Mouse (Mus musculus) frontal cortex, adult (tissue): ENCODE measurements around the gene Gabarapl2.

Source experiments
- ATAC-seq: cut with Nextera tagmentation; 2 replicates; pipeline ENCODE4 v1.9.2; 2017; ENCODE audit warnings: mild to moderate bottlenecking, moderate library complexity, mixed read lengths; ENCODE audit not compliant: low TSS enrichment

The Gabarapl2 gene

GRCm38 (mm10) chr8:111967246-111967870 is 26.9 kb downstream of the Gabarapl2 start:
- ATAC-seq: no peak

DNA sequence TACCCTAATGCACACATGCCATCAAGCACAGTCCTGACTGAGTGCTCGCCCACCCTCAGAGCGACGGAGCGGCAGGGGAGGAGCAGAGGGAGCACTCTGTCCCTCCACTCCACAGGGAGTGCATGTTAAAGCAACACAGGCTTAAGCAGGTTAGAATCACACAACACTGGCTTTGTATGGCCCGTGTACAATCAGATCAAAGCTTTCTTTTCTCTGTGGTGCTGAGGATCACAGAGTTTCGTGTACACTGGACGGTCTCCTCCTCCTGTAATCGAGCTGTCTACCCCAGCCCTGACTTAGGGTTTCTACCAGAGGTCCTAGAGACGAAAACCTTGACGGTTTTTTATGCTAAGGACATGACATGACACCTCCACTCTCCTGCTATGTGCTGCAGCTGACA is 28.0 kb downstream of the Gabarapl2 start:
- no peak for ATAC-seq

- ATAC-seq: no peak
Measured at GRCm38 (mm10) chr8:111968991-111969390, 28.5 kb downstream of the Gabarapl2 start.

DNA sequence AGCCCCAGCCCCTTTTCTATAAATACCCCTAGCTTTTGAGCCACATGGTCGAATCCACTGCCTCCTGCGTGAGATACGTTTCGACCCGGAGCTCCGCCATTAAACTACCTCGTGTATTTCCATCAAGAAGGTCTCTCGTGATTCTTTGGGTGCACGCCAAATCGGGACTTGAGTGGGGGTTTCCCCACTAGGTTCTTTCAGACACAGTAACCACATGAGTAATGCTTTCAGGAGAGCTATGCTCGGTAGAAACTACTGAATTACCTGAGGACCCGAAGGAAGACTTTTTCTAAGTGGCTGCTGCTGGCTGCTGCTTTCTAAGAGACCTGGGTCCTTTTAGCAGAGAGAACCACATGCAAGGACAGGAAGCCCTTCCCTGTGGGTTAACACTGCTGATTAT is 33.6 kb downstream of the Gabarapl2 start:
- ATAC-seq: no peak

DNA sequence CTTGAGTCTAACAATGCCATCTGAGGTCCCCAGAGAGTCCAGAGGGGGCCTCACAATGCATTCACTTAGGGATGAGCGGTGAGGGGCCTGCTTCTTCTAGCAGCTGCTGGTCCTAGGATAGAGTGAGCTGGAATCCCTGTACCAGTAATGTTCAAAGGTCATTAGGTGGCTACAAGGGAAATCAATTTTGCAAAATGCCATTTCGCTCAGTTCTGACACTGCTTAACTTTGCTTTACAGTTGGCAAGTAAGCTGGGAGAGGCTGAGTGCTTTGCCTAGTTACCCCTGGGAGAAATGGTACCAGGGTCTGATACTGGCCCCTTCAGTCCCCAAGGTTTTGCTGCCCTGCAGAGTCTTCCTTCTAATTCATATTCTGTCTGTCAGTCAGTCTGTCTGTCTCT is 35.2 kb downstream of the Gabarapl2 start:
- ATAC-seq: no peak

DNA sequence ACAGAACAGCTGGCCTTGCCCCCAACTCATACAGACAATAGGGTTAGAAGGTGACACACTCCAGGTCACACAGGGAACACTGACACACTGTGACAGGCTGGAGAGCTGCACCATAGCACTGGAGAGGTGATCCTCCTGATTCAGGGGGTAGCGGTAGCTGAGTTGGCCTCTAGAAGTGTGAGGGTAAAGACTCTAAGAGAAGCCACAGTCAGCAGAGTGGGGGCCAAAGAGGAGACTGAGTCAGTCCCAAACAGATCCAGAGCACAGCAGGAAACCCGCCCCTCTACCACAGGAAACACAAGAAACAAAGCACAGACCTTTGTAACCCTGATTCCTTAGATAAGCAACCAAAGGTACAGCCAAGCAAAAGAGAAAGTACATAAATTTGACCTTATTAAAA is 35.8 kb downstream of the Gabarapl2 start:
- no peak for ATAC-seq

DNA sequence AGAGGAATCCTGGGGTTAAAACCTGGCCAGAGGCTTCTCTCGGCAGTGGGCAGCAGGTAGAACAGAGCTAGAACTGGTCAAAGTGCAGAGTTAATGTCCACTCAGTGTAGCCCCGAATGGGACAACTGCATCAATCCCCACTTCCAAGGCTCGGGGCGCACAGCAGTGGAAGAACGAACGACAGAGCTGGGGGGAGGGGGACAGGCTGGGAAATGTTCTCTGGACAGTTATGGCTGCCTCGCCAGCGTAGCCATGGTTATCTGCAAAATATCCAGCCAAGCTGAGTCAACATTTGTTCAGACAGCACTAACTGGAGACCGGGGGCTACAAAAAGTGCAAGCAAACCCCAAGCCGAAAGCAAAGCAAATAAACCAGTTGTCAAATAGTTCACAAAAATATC is 37.6 kb downstream of the Gabarapl2 start:
- ATAC-seq: no peak

GRCm38 (mm10) chr8:111982116-111982515 is 41.6 kb downstream of the Gabarapl2 start:
- no peak for ATAC-seq

GRCm38 (mm10) chr8:111984511-111984910 is 44.0 kb downstream of the Gabarapl2 start:
- peak; percentile 50 for ATAC-seq

- ATAC-seq: peak; percentile 45
Measured at GRCm38 (mm10) chr8:111989911-111990310, 49.4 kb downstream of the Gabarapl2 start.

DNA sequence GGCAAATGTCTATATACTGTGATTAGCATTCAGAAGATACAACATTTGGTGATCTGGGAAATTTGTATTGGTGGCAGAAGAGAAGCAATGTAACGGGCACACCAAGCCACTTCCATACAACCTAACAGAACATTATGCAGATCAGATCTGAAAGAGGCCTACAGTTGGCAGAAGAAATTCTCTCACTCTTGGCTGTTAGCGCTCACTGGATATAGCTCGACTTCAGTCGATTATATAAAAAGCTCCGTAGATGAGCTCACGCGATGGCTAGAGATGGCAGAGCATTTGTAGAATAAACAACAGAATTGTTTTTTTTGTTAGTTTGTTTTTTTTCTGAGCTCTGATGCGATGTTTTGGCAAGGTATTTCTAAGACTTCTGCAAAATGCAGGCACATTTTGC is 50.8 kb downstream of the Gabarapl2 start:
- ATAC-seq: peak; percentile 42

GRCm38 (mm10) chr8:111992013-111992702 is 51.7 kb downstream of the Gabarapl2 start, which contains the start of gene Adat1:
Gene Adat1 (minus strand): TSS chr8:111992302.
- peak; percentile 96 for ATAC-seq

DNA sequence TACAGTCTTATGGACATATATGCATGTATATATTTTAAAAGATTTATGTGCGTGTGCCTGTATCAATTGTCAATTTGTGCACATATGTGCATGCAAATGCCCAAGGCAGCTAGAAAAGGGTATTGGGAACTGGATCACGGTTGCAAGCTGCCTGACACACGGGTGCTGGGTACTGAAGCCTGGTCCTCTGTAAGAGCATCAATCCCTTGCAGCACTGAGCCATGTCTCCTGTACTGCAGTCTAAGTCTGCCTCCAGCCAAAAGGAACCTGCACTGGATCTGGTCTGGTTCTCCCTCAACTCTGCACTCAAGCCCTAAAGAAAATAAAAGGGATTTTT is 52.2 kb downstream of the Gabarapl2 start:
- no peak for ATAC-seq
